Mouse (Mus musculus) myocyte (in vitro differentiated cells): Measurements from ENCODE around the gene Ccdc155. TPM values are rescaled to one million over a fixed set of nuclear protein-coding genes. Genes with fewer than 3 reads are reported as not detected.

Experiments used
- H3K27me3 ChIP-seq: one replicate; pipeline ENCODE4 v1.6.1; 2011; ENCODE audit not compliant: control insufficient read depth, insufficient read depth, insufficient read length
- H3K36me3 ChIP-seq: one replicate; pipeline ENCODE4 v1.6.1; 2011; ENCODE audit not compliant: control insufficient read depth, insufficient read depth
- H3K4me2 ChIP-seq: one replicate; pipeline ENCODE4 v1.6.1; 2011; ENCODE audit warnings: low read depth, control low read depth
- H3K4me3 ChIP-seq: one replicate; pipeline ENCODE4 v1.5.1; 2011; ENCODE audit warnings: mild to moderate bottlenecking, control low read depth, moderate library complexity
- H3K79me2 ChIP-seq: one replicate; pipeline ENCODE4 v1.6.1; 2011; ENCODE audit not compliant: control insufficient read depth, insufficient read depth
- H3ac ChIP-seq: one replicate; pipeline ENCODE4 v1.6.1; 2011; ENCODE audit not compliant: control insufficient read depth, insufficient read length
- CEBPB ChIP-seq: IDR thresholded peaks from 2 replicates; pipeline ENCODE4 v1.6.1; 2011; ENCODE audit warnings: mild to moderate bottlenecking, moderate library complexity; ENCODE audit not compliant: poor library complexity, insufficient read depth, severe bottlenecking
- E2F4 ChIP-seq: IDR thresholded peaks from one replicate; pipeline ENCODE4 v1.6.1; 2011; ENCODE audit warnings: mild to moderate bottlenecking, control low read depth, moderate library complexity; ENCODE audit not compliant: insufficient read depth
- MAX ChIP-seq: IDR thresholded peaks from one replicate; pipeline ENCODE4 v1.6.1; 2011; ENCODE audit warnings: low read depth, mild to moderate bottlenecking, control low read depth
- MYOD1 ChIP-seq, 3 experiments: IDR thresholded peaks; one replicate each; pipeline ENCODE4 v1.6.1; 2011; ENCODE audit warnings: control low read depth in 2 of 3, low read depth in 2 of 3, mild to moderate bottlenecking in 2 of 3, moderate library complexity in 1 of 3; ENCODE audit not compliant: insufficient read length in 2 of 3, control insufficient read depth in 1 of 3
- MYOG ChIP-seq, 3 experiments: IDR thresholded peaks; one replicate each; pipeline ENCODE4 v1.6.1; 2011; ENCODE audit warnings: control low read depth in 2 of 3, low read depth in 2 of 3, mild to moderate bottlenecking in 2 of 3; ENCODE audit not compliant: insufficient read length in 2 of 3, control insufficient read depth in 1 of 3, insufficient read depth in 1 of 3
- POLR2A ChIP-seq: IDR thresholded peaks from one replicate; pipeline ENCODE4 v1.6.1; 2011; ENCODE audit warnings: low read depth, mild to moderate bottlenecking, control low read depth, moderate library complexity; ENCODE audit not compliant: insufficient read length
- POLR2AphosphoS2 ChIP-seq: IDR thresholded peaks from one replicate; pipeline ENCODE4 v1.6.1; 2011; ENCODE audit warnings: low read depth, control low read depth; ENCODE audit not compliant: insufficient read length
- REST ChIP-seq: IDR thresholded peaks from one replicate; pipeline ENCODE4 v1.6.1; 2011; ENCODE audit warnings: mild to moderate bottlenecking, control low read depth, moderate library complexity; ENCODE audit not compliant: insufficient read depth, insufficient read length
- SRF ChIP-seq: IDR thresholded peaks from one replicate; pipeline ENCODE4 v1.6.1; 2011; ENCODE audit warnings: low read depth; ENCODE audit not compliant: control insufficient read depth, insufficient read length
- TCF12 ChIP-seq: IDR thresholded peaks from one replicate; pipeline ENCODE4 v1.6.1; 2011; ENCODE audit warnings: mild to moderate bottlenecking, control low read depth; ENCODE audit not compliant: poor library complexity, insufficient read depth, severe bottlenecking
- TCF3 ChIP-seq: IDR thresholded peaks from one replicate; pipeline ENCODE4 v1.6.1; 2011; ENCODE audit warnings: low read depth, control low read depth; ENCODE audit not compliant: insufficient read length
- USF1 ChIP-seq: IDR thresholded peaks from one replicate; pipeline ENCODE4 v1.6.1; 2011; ENCODE audit warnings: low read depth, mild to moderate bottlenecking, control low read depth, moderate library complexity
- polyA plus RNA-seq: library from polyadenylated mRNA; unstranded; fragments of >200 nt; fragmentation: generic; extraction: Trizol; gene quantifications from one replicate; pipeline ENCODE4 v1.2.1, GENCODE M21; 2012; ENCODE audit warnings: missing spikeins

The Ccdc155 gene
- polyA plus RNA-seq, 1 experiment: 2.2 TPM

GRCm38 (mm10) chr7:45169495-45169894, 35.2 kb downstream of the Ccdc155 start:
- H3K79me2 ChIP-seq: no peaks in the 10 kb centered on the region
- no peak for TF ChIP-seq POLR2AphosphoS2
- TF ChIP-seq MYOD1 (IDR thresholded peaks at IDR 0.05; ENCODE audit: control insufficient read depth in 1 of 3, insufficient read length in 2 of 3, low read depth in 2 of 3): no peak
- TF ChIP-seq MAX: no peak
- TF ChIP-seq CEBPB: no peak
- TF ChIP-seq MYOG (IDR thresholded peaks at IDR 0.05; ENCODE audit: control insufficient read depth in 1 of 3, insufficient read depth in 1 of 3, insufficient read length in 2 of 3, low read depth in 2 of 3): no peak
- TF ChIP-seq USF1: no peak
- no peak for TF ChIP-seq E2F4
- TF ChIP-seq TCF3: no peak
- no peak for TF ChIP-seq POLR2A
- no peak for TF ChIP-seq SRF
- no peak for TF ChIP-seq TCF12
- no peak for TF ChIP-seq REST
- H3ac ChIP-seq: no peak overlapping the region
- no peaks in the 10 kb centered on the region for H3K36me3 ChIP-seq
- H3K4me3 ChIP-seq: no peak overlapping the region
- no peak overlapping the region for H3K4me2 ChIP-seq
- H3K27me3 ChIP-seq: peaks cover 53% of the 10 kb centered on the region

- Histone ChIP-seq H3ac (no peak overlapping the region), H3K36me3 (no peaks in the 10 kb centered on the region), H3K79me2 (no peaks in the 10 kb centered on the region), H3K4me3 (no peak overlapping the region), H3K27me3 (peaks cover 56% of the 10 kb centered on the region), H3K4me2 (no peak overlapping the region)
- no peak for TF ChIP-seq SRF
- no peak for TF ChIP-seq MAX
- TF ChIP-seq CEBPB: no peak
- no peak for TF ChIP-seq POLR2AphosphoS2
- TF ChIP-seq POLR2A: no peak
- no peak for TF ChIP-seq USF1
- TF ChIP-seq E2F4: no peak
- no peak for TF ChIP-seq TCF12
- no peak for TF ChIP-seq REST
- TF ChIP-seq MYOD1 (IDR thresholded peaks at IDR 0.05; ENCODE audit: control insufficient read depth in 1 of 3, insufficient read length in 2 of 3, low read depth in 2 of 3): no peak
- TF ChIP-seq TCF3: no peak
- TF ChIP-seq MYOG (IDR thresholded peaks at IDR 0.05; ENCODE audit: control insufficient read depth in 1 of 3, insufficient read depth in 1 of 3, insufficient read length in 2 of 3, low read depth in 2 of 3): no peak
Measured at GRCm38 (mm10) chr7:45168656-45169055, 36.0 kb downstream of the Ccdc155 start.

GRCm38 (mm10) chr7:45167761-45168445, 36.8 kb downstream of the Ccdc155 start:
- Histone ChIP-seq H3ac (no peak overlapping the region), H3K4me3 (no peak overlapping the region), H3K79me2 (no peaks in the 10 kb centered on the region), H3K27me3 (peaks cover 59% of the 10 kb centered on the region), H3K4me2 (no peak overlapping the region), H3K36me3 (no peaks in the 10 kb centered on the region)
- TF ChIP-seq POLR2AphosphoS2 (no peak), SRF (no peak), REST (no peak), E2F4 (no peak), MYOD1 (IDR thresholded peaks at IDR 0.05; ENCODE audit: control insufficient read depth in 1 of 3, insufficient read length in 2 of 3, low read depth in 2 of 3) (no peak), TCF12 (no peak), POLR2A (no peak)

DNA sequence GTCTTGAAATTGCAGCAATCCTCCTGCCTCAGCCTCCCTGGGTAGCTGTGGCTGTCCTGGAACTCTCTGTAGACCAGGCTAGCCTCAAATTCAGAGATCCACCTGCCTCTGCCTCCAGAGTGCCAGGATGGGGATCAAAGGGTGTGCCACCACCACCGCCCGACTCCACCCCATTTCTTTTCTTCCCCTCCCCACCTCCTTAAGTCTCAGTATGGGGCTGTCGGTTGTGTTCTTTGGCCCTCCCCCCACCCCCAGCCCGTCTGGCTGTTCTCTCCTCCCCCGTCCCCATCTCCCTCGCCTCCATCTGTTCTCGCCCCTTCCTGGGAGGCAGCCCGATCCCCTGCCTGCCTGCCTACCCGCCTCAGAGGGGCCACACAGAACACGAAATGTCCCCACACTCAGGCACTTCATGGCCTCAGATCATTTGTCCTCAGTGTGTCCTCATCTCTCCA, 37.7 kb downstream of the Ccdc155 start:
- Histone ChIP-seq H3K4me3 (no peak overlapping the region), H3K36me3 (no peaks in the 10 kb centered on the region), H3ac (no peak overlapping the region), H3K4me2 (no peak overlapping the region), H3K79me2 (no peaks in the 10 kb centered on the region), H3K27me3 (peaks cover 59% of the 10 kb centered on the region)
- TF ChIP-seq TCF12: no peak

DNA sequence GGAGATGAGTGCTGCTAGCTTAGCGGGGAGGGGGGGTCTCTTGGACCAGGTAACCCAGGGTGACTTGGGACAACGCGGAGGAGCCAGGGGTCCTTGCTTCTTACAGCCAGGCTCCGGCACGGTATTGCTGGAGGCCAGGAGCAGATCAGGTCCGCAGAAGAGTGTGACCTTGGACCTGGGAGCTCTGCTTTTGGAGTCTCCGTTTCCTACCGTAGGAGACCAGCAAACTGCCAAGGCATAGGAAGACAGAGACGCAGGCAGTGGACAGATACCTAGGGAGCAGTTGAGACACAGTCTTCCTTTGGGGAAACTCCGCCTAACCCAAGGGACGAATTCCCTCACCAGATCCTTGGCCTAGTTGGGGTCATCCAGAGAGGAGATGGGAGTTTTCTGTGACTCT, 39.0 kb downstream of the Ccdc155 start:
- Histone ChIP-seq H3K4me2 (no peak overlapping the region), H3ac (no peak overlapping the region), H3K27me3 (peaks cover 57% of the 10 kb centered on the region), H3K36me3 (no peaks in the 10 kb centered on the region), H3K4me3 (no peak overlapping the region), H3K79me2 (no peaks in the 10 kb centered on the region)
- TF ChIP-seq SRF: no peak
- TF ChIP-seq MYOG (IDR thresholded peaks at IDR 0.05; ENCODE audit: control insufficient read depth in 1 of 3, insufficient read depth in 1 of 3, insufficient read length in 2 of 3, low read depth in 2 of 3): no peak
- no peak for TF ChIP-seq TCF12
- no peak for TF ChIP-seq REST
- no peak for TF ChIP-seq E2F4
- TF ChIP-seq USF1: no peak
- no peak for TF ChIP-seq POLR2A
- TF ChIP-seq TCF3: no peak
- TF ChIP-seq POLR2AphosphoS2: no peak
- TF ChIP-seq MAX: no peak
- no peak for TF ChIP-seq MYOD1 (IDR thresholded peaks at IDR 0.05; ENCODE audit: control insufficient read depth in 1 of 3, insufficient read length in 2 of 3, low read depth in 2 of 3)
- TF ChIP-seq CEBPB: no peak
